Mouse (Mus musculus) CH12F3 (cell line): ENCODE data around the gene Gnmt.

ENCODE experiments used
- in situ Hi-C: fragments of 300-500 bp; cut with MboI; formaldehyde crosslinking; loops from 2 replicates; pipeline ENCODE4 v1.14.3; 2020; ENCODE audit warnings: low sequenced_read_pairs

Gene Gnmt

DNA sequence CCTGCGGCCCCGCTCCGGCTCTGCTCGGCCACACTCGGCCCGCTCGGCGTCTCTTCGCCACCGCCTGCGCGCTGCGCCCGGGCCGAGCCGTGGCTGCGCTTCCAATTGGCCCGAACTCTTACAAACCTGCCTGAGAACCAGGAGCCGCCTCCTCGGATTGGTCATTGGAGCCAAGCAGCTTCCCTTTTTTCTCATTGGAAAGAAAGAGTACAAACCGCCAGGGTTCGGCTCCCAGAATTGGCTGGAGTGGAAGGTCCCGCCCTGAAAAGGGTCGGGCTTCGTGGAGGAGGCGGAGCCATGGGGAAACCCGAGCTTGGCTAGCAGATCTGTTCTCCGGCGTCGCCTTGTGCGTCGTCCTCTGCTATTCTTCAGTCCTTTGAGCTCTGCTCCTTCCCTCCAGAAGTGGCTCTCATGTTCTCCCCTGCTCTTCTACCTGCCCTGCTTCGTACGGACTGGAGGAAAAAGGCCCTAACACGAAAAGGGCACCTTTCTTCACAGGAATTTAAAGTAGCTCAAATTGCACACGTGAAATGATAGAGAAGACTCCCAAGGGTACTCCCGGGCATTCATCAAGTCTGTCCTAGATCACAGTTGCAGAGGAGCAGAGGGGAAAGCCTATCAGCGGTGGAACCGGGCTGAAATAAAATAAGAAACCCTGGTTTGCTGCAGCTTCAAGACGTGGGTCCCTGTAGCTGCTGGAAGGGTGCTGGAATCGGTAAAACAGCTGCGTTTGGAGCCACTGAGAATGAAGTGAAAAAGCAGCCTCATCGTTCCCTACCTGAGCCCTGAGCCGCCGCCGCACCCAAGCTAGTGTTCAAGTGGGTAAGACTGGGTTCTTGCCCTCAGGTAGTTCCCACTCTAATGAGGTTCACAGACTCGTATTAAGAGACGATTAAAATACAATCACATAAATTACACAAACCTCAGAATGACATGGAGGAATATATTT is 23.8 kb downstream of the Gnmt start, which contains the start of gene Ppp2r5d:
Ppp2r5d (minus strand) TSS at position 225 of the 949 bp plus-strand sequence.
- in situ Hi-C loops = no loop called here

DNA sequence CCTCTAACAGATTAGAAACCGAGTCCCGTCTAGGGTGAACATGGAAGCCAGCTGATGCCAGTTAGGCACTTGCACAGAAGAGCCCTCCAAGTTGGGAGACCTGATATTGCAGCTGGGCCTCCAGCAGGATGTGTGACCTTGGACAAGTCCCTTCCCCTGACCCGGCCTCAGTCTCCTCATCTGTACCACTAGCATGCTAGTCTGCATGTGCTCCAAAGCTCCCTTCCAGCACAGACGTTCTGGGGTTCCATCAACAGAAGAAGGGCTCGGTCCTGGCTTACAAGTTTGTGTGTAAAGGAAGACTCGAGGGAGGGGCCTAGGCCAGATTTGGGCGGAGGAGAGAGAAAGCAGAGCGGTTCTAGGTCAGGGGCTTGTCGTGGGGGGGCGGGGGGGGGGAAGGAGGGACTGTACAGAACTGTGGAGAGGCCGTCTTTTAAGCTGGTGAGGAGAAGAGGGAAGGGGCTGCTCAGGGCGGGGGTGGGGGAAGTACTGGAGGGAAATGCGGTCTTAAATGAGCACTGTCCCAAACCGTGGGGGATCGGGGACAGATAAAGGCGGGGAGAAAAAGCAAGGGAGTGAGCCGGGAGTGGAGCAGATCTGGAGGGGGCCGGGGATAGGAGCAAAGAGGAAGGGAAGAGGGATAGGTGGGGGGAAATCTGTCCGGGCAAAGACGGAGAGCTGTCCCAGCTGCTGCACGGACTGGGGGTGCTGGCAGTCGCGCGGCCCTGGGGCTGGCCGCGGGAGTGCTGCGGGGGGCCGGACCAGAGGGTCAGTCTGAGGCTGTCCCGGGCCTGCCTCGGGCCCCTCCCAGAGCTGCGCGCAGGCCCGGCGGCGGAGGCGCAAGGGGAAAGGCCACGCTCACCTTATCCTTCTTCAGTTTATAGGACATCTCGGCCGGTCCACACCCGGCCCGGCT is 24.7 kb downstream of the Gnmt start:
- in situ Hi-C loops = no loop called here

DNA sequence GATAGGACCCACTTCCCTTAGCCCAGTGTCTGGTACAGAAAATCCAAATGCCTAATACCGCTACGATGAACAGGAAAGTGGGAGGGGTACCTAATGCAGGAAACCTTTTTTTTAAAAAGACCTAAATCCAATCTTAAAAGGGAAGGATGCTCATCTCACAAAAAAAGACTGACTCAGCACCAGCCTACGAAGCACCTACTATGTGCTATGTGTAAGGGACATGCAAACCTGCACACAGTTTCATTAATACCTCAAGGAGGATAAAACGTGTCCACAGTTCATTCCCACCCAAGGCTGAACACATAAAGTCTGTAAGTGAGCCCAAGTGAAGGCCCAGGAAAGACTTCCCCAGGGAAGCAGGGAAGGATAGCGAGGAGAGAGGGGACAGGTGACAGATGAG is 26.5 kb downstream of the Gnmt start:
- in situ Hi-C loops = no loop called here

DNA sequence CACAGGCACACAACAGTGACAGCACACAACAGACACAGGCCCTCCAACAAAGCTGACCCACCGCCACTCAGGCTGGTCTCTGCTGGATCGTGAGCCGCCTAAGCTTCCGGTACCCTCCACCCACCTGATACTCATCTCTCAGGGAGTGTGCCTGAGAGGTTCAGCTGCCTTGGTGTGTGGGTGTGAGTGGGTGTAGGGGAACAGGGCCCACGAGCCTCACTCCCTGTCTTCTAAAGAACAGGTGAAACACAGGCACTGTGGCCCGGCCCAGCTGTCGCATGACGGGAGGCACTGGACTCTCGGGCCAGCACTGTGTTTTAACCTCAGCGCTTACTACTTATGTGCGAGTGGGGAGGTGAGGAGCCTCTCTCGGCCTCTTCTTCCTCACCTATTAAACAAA is 26.9 kb downstream of the Gnmt start:
- in situ Hi-C loops = no loop called here

DNA sequence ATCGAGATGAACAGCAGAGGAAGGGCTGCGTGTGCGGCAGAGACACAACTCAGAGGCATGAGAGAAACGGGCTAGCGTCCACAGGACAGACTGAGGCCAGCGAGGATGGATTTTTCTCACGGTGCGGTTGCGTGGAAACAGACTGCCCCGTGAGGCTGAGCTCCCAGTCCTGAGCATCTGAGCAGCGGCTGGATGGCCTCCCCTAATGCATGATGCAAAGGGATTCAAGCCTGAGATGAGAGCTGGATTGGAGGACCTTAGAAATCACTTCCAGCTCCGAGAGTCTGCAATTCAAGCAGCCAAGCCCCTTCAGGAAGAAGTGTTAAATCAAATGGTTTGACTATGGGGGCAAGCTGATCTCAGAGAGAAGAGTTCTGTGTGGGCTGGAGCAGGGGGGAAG is 27.5 kb downstream of the Gnmt start:
- in situ Hi-C loops = no loop called here

DNA sequence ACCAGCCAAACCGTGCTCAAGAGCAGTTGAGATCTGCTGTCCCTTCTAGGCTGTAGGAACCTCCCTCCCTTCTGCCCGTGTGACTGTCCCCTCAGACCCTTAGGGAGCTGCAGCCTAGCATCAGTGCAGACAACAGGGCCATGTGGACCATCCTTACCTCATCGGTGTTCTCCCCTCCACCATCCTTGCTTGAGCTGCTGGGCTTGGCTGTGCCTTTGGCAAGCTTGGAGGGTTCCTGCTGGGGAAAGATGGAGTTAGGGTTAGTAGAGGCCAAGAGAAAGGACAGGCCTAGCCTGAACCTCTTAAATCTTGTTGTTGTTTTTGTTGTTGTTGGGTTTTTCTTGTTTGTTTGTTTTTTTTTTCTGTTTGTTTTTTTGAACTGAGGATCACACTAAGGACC is 29.1 kb downstream of the Gnmt start:
- in situ Hi-C loops = no loop called here

DNA sequence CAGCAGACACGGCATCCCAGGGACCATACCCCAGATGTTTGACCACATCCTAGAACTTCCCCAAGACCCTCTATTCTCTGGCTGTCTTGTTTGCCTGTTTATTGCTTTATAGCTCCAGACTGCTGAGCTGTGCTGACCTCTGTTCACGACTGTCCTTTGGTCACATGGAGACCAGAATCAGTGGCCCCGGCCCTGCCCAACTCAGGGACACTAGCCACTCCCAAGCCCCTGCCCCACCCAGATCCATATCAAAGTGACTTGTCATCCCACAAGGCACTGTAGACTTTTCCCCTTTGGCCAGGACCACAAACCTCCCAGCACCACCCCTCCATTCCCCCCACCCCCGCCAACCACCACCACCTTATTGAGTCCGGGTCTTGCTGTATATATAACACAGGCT is 29.7 kb downstream of the Gnmt start:
- in situ Hi-C loops = no loop called here

DNA sequence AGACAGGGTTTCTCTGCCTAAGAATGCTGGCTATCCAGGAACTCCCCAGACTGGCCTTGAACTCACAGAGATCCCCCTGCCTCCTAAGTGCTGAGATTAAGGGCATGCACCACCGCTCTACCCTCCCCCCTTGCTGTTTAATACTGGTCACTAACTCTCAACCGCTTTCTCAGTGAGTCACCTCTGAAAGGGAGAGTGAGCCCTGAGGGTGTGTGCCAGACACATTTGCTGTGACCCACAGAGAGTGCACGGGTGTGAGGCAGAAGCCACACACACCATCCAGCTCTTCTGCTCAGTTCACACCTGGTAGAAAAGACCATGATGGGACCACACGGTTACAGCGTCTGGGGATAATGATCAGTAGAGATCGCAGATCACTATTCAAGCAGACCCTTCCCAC is 30.5 kb downstream of the Gnmt start:
- in situ Hi-C loops = no loop called here

DNA sequence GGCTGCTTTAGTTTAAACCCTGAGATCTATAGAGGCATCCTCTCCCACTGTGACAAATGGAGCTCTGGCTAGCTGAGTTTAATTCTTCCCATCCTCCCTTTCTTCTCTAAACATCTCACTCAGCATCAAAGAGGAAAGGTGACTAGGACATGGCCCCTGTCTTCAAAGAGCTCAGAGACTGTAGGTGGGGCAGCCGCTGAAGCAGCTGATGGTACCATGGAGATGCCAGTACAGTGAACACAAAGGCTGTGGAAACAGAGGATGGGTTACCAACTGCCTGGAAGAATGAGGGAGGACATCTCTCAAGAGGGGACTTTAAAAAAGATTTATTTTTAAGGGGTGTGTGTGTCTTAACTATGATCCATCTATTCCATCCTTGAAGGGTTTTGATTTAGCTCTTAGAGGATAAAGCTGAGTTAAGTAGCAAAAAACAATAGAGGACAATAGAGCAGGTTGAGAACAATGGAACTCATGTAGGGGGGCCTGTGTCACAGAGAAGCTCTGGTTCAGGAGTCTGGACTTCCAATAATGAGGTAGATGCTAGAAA is 34.4 kb downstream of the Gnmt start:
- in situ Hi-C loops = no loop called here

DNA sequence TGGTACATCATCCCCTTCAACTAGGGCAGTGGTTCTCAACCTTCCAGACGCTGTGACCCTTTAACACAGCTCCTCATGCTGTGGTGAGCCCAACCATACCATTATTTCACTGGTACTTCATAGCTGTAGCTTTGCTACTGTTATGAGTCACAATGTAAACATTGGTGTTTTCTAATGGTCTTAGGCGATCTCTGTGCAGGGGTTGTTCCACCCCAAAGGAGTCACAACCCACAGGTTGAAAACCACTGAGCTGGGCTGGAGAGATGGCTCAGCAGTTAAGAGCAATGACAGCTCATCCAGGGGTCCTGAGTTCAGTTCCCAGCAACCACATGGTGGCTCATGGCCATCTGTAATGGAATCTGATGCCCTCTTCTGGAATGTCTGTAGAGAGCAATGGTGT is 37.6 kb downstream of the Gnmt start:
- in situ Hi-C loops = no loop called here

DNA sequence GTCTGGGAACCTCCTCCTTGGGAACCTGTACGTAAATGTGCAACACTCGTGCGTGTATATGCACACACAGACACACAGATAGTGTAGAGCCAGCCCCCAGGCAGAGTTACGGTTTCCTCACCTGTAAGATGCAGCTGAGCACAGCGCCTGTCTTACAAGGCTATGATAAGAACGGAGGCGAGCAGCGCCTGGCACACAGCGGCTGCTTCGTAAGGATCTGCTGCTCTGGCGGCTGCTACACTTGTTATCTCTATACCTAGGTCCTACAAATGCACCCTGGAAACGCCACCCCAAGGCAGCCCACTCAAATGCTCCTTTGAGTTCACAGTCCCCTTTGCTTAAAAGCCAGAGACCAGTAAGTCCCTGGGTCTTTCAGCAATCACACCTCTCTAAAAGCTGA is 38.3 kb downstream of the Gnmt start:
- in situ Hi-C loops = no loop called here

DNA sequence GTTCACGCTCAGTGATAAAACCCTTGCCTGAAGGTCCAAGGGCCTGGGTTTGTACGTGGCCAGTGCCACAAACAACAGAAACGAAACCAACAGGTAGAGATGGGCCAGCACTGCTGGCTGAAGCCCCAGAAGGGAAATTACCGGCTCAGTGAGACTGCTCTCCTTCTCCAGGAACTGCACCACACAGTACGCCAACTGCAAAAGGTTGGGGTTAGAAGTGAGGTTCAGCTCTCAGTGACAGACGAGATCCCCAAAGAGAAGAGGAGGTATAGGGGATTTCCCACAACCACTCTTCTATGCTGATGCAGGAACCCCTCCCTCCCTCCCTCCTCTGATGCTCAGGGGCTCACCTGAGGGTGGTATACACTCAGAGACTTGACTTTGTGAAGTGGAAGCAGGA is 43.1 kb downstream of the Gnmt start:
- in situ Hi-C loops = no loop called here

DNA sequence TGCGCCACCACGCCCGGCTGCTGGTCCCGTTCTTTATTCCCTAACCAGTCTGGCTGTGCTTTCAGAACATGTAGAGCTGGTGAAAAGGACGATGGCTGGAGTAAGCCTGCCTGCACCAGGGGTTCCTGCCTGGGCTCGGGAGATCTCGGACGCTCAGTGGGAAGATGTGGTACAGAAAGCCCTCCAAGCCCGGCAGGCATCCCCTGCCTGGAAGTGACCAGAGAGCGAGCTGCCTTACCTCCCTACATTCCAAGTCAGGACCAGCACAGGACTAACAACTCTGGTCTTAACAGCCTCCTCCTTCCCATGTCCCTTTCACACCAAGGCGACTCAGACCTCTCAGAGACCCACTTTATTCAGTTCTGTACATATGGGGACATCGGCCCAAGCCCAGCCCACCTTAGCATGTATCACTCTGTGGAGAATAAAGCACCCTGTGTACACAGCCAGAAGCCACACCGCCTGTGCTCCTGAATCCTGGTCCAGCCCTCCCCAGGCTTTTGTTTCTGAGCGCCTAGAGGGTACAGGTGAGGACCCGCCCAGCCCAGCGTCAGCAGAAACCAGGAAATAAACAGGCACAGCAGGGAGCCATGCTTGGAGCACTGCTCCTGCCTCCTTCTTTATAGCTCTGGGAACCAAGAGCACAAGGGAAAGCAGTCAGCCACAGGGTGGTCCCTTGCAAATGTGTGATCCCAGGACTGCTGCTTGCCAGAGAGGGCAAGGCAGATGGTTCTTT is 46.1 kb downstream of the Gnmt start:
- in situ Hi-C loops = no loop called here

DNA sequence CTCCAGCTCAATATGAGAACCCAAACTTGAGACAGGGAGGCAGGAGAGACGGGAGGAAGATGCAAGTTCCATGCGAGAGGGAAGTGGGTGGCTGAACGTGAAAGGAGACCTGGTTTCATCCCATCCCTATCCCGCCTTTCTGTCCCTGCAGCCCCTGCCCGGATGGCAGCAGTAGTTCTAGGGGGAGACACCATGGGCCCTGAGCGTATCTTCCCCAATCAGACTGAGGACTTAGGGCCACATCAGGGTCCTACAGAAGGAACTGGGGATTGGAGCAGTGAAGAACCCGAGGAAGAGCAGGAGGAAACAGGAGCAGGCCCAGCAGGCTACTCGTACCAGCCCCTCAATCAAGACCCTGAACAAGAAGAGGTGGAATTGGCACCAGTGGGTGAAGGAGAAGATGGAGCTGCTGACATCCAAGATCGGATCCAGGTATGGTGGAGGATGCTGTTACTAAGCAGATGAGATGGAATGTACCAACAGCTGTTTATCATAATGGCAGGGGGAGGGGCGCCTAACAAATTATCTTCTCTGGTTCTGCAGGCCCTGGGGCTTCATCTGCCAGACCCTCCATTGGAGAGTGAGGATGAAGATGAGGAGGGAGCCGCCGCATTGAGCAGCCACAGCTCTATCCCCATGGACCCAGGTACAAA is 47.4 kb downstream of the Gnmt start:
- in situ Hi-C loops = no loop called here

DNA sequence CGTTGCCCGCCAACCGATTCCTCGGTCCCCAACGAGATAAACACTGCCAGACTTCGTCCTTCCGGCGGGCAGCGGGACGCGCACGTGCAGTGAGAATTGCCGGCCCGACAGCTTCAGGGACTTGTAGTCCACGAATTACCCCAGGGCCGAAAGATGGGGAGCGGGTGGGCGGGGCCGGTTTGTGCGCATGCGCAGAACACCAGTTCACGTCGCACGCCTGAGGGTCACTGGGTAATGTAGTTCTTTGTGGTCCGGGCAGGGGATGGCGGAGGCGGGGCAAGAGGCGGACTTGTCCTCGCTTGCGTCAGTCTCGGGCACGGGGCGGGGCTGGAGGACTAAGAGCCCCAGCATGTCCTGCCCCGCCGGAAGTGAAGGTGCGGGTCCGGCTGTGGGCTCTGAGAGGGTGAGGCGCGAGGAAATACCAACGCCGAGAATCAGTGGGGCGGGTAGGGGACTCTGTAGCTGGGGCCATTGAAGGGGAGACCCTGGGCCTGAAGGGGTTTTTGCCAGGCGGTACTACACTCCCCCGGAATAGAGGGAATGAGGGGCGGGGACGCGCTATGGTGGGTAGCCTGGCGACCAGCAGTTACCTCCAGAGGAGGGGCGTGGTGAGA is 48.1 kb downstream of the Gnmt start, which contains the start of gene Klhdc3:
Klhdc3 (minus strand) TSS at position 155 of the 614 bp plus-strand sequence.
- in situ Hi-C loops = no loop called here

DNA sequence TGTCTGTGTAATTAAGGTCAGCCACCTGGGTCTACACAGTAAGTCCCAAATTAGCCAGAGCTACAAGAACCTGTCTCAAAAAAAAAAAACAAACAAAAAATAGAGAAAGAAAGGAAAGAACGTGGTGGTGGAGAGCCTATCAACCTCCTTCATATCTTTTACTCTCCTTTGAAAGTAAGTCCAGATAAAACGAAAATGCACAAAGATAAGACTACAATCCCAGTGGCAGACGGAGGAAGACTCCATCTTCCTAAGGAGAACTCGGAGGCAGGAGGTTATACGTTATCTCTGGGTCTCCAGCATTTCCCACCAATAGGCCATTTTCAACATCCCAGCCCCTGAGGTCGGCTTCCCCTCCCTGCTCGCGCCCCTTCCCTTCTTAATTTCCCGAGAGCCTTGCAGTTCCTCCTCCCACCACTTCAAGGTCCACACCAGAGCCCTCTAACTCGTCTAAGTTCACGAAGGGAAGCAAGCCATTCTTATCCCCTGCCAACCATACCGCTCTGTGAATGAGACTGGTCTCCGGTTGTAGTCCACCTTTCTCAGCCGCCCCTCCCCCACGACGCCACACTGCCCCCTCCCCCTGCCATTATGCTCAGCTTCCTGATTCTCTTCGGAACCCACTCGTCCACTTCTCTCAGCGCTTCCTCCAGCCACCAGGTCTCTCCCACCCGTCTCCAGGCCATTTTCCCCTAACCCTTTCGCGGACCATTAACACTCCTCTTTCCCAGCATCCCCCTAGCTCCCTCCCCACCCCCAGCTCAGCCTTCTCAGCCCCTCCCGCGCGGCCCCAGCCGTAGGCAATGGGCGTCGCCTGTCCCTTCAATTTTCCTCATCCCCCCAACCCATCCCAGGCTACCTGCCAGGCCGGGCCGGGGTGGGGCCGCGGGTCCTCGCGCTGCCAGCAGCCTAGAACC is 48.9 kb downstream of the Gnmt start:
- in situ Hi-C loops = no loop called here

DNA sequence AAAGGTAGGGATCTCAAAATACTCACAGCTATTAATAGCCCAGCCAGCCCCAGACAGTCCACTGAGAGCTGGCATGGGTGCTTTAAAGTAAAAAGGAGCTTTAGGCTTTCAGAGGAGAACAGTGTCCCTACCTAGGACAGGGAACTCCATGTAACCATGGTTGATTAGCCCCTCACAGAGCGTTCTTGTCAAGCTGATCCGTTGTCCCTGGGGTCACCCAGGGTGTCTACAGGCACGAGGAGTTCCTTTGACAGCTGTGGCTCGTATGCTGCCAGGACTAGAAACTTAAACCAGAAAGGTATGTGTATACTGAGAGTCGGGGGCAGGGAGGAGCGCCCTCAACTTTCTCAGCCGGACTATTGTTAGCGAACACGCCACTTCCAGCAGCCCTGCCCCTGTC is 50.1 kb downstream of the Gnmt start:
- in situ Hi-C loops = no loop called here

DNA sequence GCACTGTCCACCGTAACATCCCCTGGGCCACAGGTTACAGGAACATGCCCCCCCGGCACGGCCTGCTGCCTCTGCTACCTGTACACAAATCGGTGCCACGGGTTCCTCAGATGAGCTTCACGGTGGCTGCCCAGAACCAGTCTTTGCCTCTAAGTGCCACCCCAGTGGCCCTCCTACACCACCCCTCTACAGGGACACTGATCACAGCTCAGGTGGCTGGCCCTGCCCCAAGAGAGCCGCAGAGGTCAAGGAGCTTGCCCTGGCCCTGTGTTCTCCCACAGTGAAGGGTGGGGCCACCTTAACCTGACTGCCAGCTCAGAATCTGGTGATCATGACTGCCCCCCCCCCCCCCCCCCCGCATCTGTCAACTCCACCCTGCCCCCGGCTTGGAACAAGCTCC is 50.6 kb downstream of the Gnmt start, which contains the start of gene Mea1:
Mea1 (plus strand) TSS at position 378 of the 400 bp plus-strand sequence.
- in situ Hi-C loops = no loop called here
